Mouse (Mus musculus): ENCODE data around the gene Gpr4. TPM values are rescaled to one million over a fixed set of nuclear protein-coding genes. Genes with fewer than 3 reads are reported as not detected.

Gene Gpr4
- polyA plus RNA-seq, 1 experiment, result not detected

- H3K4me1 ChIP-seq (ENCODE audit: control insufficient read depth), result peaks cover 61% of the 10 kb centered on the region
- H3K36me3 ChIP-seq (ENCODE audit: control insufficient read depth), result peaks cover 78% of the 10 kb centered on the region
- H3K27me3 ChIP-seq (ENCODE audit: control insufficient read depth), result no peaks in the 10 kb centered on the region
- peak overlapping the region; percentile 44 for H3K4me3 ChIP-seq (replicated peaks)
- H3K9me3 ChIP-seq (ENCODE audit: control insufficient read depth, low read length), result no peaks in the 10 kb centered on the region
- no peak for TF ChIP-seq GATA1 (IDR thresholded peaks at IDR 0.05; ENCODE audit: low read length)
- no peak for TF ChIP-seq TAL1 (IDR thresholded peaks at IDR 0.05; ENCODE audit: low read length)
Observed at GRCm38 (mm10) chr7:19257390-19258022, 45.2 kb downstream of the Gpr4 start.

- H3K4me3 ChIP-seq (replicated peaks), result no peak overlapping the region
- H3K9me3 ChIP-seq (ENCODE audit: control insufficient read depth, low read length), result no peaks in the 10 kb centered on the region
- no peaks in the 10 kb centered on the region for H3K27me3 ChIP-seq (ENCODE audit: control insufficient read depth)
- H3K4me1 ChIP-seq (ENCODE audit: control insufficient read depth), result peaks cover 59% of the 10 kb centered on the region
- no peak for TF ChIP-seq GATA1 (IDR thresholded peaks at IDR 0.05; ENCODE audit: low read length)
- no peak for TF ChIP-seq TAL1 (IDR thresholded peaks at IDR 0.05; ENCODE audit: low read length)
- H3K36me3 ChIP-seq (ENCODE audit: control insufficient read depth), result peaks cover 86% of the 10 kb centered on the region
Observed at GRCm38 (mm10) chr7:19258336-19258735, 46.0 kb downstream of the Gpr4 start.

- Histone ChIP-seq H3K9me3 (ENCODE audit: control insufficient read depth, low read length) (no peaks in the 10 kb centered on the region), H3K36me3 (ENCODE audit: control insufficient read depth) (peaks cover 87% of the 10 kb centered on the region), H3K4me1 (ENCODE audit: control insufficient read depth) (peaks cover 87% of the 10 kb centered on the region), H3K27me3 (ENCODE audit: control insufficient read depth) (no peaks in the 10 kb centered on the region), H3K4me3 (replicated peaks) (peak overlapping the region; percentile 59)
- TF ChIP-seq TAL1 (IDR thresholded peaks at IDR 0.05; ENCODE audit: low read length) (no peak), GATA1 (IDR thresholded peaks at IDR 0.05; ENCODE audit: low read length) (peak; percentile 65)
Observed at GRCm38 (mm10) chr7:19265147-19265546, 52.8 kb downstream of the Gpr4 start.

GRCm38 (mm10) chr7:19265928-19266822, 53.8 kb downstream of the Gpr4 start:
- TF ChIP-seq TAL1 (IDR thresholded peaks at IDR 0.05; ENCODE audit: low read length) (no peak), GATA1 (IDR thresholded peaks at IDR 0.05; ENCODE audit: low read length) (no peak)
- H3K4me3 ChIP-seq (replicated peaks), result peak overlapping the region; percentile 59
- H3K36me3 ChIP-seq (ENCODE audit: control insufficient read depth), result peaks cover 77% of the 10 kb centered on the region
- H3K4me1 ChIP-seq (ENCODE audit: control insufficient read depth), result peaks cover 88% of the 10 kb centered on the region
- no peaks in the 10 kb centered on the region for H3K27me3 ChIP-seq (ENCODE audit: control insufficient read depth)
- H3K9me3 ChIP-seq (ENCODE audit: control insufficient read depth, low read length), result no peaks in the 10 kb centered on the region

- TF ChIP-seq GATA1 (IDR thresholded peaks at IDR 0.05; ENCODE audit: low read length), result no peak
- TF ChIP-seq TAL1 (IDR thresholded peaks at IDR 0.05; ENCODE audit: low read length), result no peak
- peaks cover 69% of the 10 kb centered on the region for H3K36me3 ChIP-seq (ENCODE audit: control insufficient read depth)
- H3K4me1 ChIP-seq (ENCODE audit: control insufficient read depth), result peaks cover 92% of the 10 kb centered on the region
- H3K4me3 ChIP-seq (replicated peaks), result no peak overlapping the region
- no peaks in the 10 kb centered on the region for H3K27me3 ChIP-seq (ENCODE audit: control insufficient read depth)
- H3K9me3 ChIP-seq (ENCODE audit: control insufficient read depth, low read length), result no peaks in the 10 kb centered on the region
Observed at GRCm38 (mm10) chr7:19267051-19267450, 54.7 kb downstream of the Gpr4 start.

GRCm38 (mm10) chr7:19268993-19269681, 56.8 kb downstream of the Gpr4 start:
- H3K4me1 ChIP-seq (ENCODE audit: control insufficient read depth), result peaks cover 93% of the 10 kb centered on the region
- no peak for TF ChIP-seq GATA1 (IDR thresholded peaks at IDR 0.05; ENCODE audit: low read length)
- no peak for TF ChIP-seq TAL1 (IDR thresholded peaks at IDR 0.05; ENCODE audit: low read length)
- no peaks in the 10 kb centered on the region for H3K9me3 ChIP-seq (ENCODE audit: control insufficient read depth, low read length)

GRCm38 (mm10) chr7:19269721-19270441, 57.5 kb downstream of the Gpr4 start:
- Histone ChIP-seq H3K36me3 (ENCODE audit: control insufficient read depth) (peaks cover 40% of the 10 kb centered on the region), H3K4me3 (replicated peaks) (peak overlapping the region; percentile 93), H3K27me3 (ENCODE audit: control insufficient read depth) (no peaks in the 10 kb centered on the region), H3K9me3 (ENCODE audit: control insufficient read depth, low read length) (no peaks in the 10 kb centered on the region), H3K4me1 (ENCODE audit: control insufficient read depth) (peaks cover 89% of the 10 kb centered on the region)
- no peak for TF ChIP-seq TAL1 (IDR thresholded peaks at IDR 0.05; ENCODE audit: low read length)
- no peak for TF ChIP-seq GATA1 (IDR thresholded peaks at IDR 0.05; ENCODE audit: low read length)

More at GRCm38 (mm10) chr7:19268993-19269681, 56.8 kb downstream of the Gpr4 start:
- Histone ChIP-seq H3K27me3 (ENCODE audit: control insufficient read depth) (no peaks in the 10 kb centered on the region), H3K4me3 (replicated peaks) (peak overlapping the region; percentile 93), H3K36me3 (ENCODE audit: control insufficient read depth) (peaks cover 48% of the 10 kb centered on the region)

- Histone ChIP-seq H3K27me3 (ENCODE audit: control insufficient read depth) (no peaks in the 10 kb centered on the region), H3K4me1 (ENCODE audit: control insufficient read depth) (peaks cover 82% of the 10 kb centered on the region), H3K4me3 (replicated peaks) (peak overlapping the region; percentile 93), H3K9me3 (ENCODE audit: control insufficient read depth, low read length) (no peaks in the 10 kb centered on the region), H3K36me3 (ENCODE audit: control insufficient read depth) (peaks cover 32% of the 10 kb centered on the region)
- TF ChIP-seq GATA1 (IDR thresholded peaks at IDR 0.05; ENCODE audit: low read length) (no peak), TAL1 (IDR thresholded peaks at IDR 0.05; ENCODE audit: low read length) (no peak)
Observed at GRCm38 (mm10) chr7:19270509-19271237, 58.3 kb downstream of the Gpr4 start.
